Mouse (Mus musculus): Measurements from ENCODE around the gene Bbs2.
"Not testable (repeated sequence)": the region's sequence is repeated elsewhere in the genome, so short reads cannot be mapped to it uniquely, and the experiment has no call there.

Bbs2 gene

DNA sequence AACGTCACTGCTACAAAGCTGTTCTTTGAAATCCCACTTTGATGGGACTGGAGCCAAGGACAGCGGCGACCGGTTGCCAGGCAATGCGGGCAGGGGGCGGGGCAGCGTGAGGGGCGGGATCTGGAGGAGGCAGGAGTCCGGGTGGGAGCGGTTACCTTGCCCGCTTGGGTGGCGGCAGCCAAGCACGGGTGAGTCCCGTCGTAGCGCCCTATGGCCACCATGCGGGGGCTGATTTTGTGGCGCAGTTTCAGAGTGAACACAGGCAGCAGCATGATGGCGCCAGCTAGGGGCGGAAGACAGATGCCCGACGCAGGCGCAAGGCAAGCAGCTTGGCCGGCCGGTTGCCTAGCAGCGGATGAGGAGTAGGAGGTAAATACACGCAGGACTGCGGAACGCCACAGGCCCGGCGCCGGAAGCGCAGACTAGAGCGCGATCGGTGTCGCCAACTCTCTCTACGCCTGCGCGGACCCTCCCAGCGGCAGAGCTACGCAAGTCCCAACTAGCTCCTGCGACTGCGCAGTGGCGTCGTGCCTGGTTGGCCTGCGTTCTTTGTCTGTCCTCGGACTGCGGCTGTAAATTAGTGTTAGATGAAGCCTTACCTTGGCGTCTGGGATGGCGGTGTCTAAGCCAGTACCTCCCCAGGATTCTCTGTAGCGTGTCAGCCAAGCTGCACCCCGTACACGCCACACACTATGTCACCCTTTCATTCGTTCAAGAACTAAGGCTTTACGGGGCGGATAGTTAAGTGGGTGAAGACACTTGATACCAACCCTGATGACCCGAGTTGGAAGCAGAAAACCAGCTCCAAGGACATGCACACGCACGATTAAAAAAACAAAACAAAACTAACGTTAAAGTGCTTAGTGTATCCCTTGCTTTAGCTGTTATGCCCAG is at the start of gene Bbs2:
TSS of gene Bbs2 (minus strand) at position 848 of the 894 bp plus-strand sequence.
- Histone ChIP-seq H3K27me3 (ENCODE audit: control insufficient read depth, insufficient read depth, low read length, poor library complexity, severe bottlenecking) (no peaks in the 10 kb centered on the region), H3K36me3 (ENCODE audit: control insufficient read depth, insufficient read depth, low read length, poor library complexity, severe bottlenecking) (no peaks in the 10 kb centered on the region)
- peak; percentile 100 for DNase-seq (ENCODE audit: low read depth, low spot score)

DNA sequence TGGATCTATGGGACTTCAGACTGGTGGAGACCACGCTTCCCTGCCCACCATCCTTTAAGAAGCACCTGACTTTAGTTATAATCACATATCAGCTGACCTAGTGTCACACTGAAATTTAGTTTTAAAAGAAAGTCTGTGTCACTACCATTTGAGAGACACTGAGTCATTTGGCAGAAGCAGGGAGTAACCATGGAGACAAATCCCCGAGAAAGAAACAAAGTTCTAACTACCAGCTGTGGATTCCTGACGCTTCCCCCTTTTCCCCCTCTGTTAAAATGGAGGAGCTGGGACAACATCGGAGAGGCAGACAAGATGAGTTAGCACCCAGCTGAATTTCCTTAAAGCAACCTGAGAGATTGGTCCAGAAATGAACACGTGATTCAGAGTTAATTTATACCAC is 49.5 kb upstream of the Bbs2 start:
- no peaks in the 10 kb centered on the region for H3K27me3 ChIP-seq (ENCODE audit: control insufficient read depth, insufficient read depth, low read length, poor library complexity, severe bottlenecking)
- no peak for DNase-seq (ENCODE audit: low read depth, low spot score)
- no peaks in the 10 kb centered on the region for H3K36me3 ChIP-seq (ENCODE audit: control insufficient read depth, insufficient read depth, low read length, poor library complexity, severe bottlenecking)

DNA sequence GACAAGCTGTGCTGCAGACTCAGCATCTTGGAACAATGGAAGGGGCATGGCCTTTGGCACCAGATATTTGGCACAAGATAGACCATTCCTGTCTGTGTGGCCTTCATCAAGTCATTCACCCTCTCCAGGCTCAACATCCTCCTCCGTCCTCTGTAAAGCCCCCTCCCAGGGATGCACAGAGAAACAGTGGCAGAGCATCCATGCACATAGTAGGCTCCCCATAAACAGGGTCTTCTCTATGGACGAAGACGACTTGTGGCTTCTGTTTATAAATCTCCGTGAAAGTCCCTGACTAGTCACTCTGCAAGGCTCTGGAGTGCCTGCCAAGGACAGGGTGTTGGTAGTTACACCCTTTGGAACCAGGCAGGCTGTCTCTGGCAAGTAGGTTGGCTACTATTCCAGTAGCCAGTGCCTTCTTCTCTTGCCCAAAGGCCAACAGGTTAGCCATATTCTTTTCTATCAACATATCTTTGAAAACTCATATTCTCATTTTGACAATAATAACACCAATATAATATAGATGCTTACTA is 41.6 kb upstream of the Bbs2 start:
- H3K27me3 ChIP-seq (ENCODE audit: control insufficient read depth, insufficient read depth, low read length, poor library complexity, severe bottlenecking) = no peaks in the 10 kb centered on the region
- no peak for DNase-seq (ENCODE audit: low read depth, low spot score)
- no peaks in the 10 kb centered on the region for H3K36me3 ChIP-seq (ENCODE audit: control insufficient read depth, insufficient read depth, low read length, poor library complexity, severe bottlenecking)

DNA sequence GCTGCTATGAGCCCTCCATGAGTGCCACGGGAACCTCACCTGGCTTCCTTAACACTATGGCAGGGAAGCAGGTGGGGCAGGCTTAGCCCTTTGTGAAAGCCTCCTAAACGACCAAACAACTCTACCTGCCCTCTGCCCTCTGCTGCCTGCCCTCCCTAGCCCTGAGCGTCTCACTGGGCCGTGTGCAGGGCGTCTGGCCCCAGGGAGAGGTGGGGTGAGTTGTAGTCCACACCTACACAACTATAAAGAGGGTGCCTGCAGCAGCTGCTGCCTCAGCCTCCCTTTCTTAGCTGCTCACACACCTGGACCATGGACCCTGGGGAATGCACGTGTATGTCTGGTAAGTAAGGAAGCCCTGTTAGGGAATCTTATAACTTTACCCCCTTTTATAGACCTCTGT is 38.2 kb upstream of the Bbs2 start, which contains the start of gene Mt4:
TSS of gene Mt4 (plus strand) at position 265 of the 400 bp plus-strand sequence.
- DNase-seq (ENCODE audit: low read depth, low spot score) = no peak
- H3K36me3 ChIP-seq (ENCODE audit: control insufficient read depth, insufficient read depth, low read length, poor library complexity, severe bottlenecking) = no peaks in the 10 kb centered on the region
- no peaks in the 10 kb centered on the region for H3K27me3 ChIP-seq (ENCODE audit: control insufficient read depth, insufficient read depth, low read length, poor library complexity, severe bottlenecking)

DNA sequence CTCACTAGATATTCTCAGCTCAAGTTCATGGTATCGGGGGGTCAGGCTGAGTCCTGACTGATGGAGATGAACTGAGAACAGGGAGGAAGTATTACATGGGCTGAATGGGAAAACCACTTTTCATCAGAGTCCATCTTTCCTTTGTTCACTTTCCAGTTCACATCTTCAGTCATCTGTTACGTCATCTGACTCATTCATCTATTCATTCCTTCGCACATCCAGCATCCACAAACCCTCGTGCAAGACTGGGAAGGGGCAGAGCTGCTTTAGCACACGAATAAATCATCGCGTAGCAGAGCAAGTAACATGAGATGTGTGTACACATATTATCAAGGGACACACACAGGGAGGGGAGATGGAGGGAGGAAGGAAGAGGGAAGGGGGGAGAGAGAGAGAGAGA is 37.5 kb upstream of the Bbs2 start:
- no peaks in the 10 kb centered on the region for H3K36me3 ChIP-seq (ENCODE audit: control insufficient read depth, insufficient read depth, low read length, poor library complexity, severe bottlenecking)
- no peaks in the 10 kb centered on the region for H3K27me3 ChIP-seq (ENCODE audit: control insufficient read depth, insufficient read depth, low read length, poor library complexity, severe bottlenecking)
- DNase-seq (ENCODE audit: low read depth, low spot score) = no peak

DNA sequence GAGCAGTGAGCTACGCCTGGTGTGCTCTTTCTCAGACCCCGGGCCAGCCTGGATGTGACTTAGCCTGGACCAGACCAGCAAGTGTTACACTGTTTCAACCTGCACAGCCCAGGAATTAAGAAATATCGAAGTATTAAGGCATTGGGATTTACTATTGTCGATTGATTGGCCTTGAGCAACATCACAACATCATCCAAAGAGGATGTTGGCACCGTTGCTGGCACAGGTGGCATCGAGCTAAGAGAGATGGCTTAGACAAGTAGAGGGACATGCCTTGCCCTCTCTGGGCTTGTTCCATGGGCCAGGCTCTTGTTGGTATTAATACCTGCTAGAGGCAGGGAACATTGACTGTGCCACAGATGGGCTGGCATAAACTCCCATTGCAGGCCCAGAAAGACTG is 36.8 kb upstream of the Bbs2 start:
- Histone ChIP-seq H3K36me3 (ENCODE audit: control insufficient read depth, insufficient read depth, low read length, poor library complexity, severe bottlenecking) (no peaks in the 10 kb centered on the region), H3K27me3 (ENCODE audit: control insufficient read depth, insufficient read depth, low read length, poor library complexity, severe bottlenecking) (no peaks in the 10 kb centered on the region)
- no peak for DNase-seq (ENCODE audit: low read depth, low spot score)

DNA sequence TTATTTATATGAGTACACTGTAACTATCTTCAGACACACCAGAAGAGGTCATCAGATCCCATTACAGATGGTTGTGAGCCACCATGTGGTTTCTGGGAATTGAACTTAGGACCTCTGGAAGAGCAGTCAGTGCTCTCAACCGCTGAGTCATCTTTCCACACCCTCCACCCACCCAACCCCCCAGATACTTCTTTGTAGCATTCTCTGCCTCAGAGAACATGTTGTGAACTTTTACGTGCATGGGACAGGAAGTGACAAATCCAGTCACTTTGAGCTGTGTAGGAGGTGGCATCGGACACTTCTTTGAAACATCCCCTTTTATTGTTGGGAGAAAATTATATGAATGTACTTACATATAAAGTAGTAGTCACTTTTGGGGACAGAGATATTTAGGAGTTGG is 35.9 kb upstream of the Bbs2 start:
- DNase-seq (ENCODE audit: low read depth, low spot score); H3K27me3 ChIP-seq (ENCODE audit: control insufficient read depth, insufficient read depth, low read length, poor library complexity, severe bottlenecking); H3K36me3 ChIP-seq (ENCODE audit: control insufficient read depth, insufficient read depth, low read length, poor library complexity, severe bottlenecking): not testable (repeated sequence)

DNA sequence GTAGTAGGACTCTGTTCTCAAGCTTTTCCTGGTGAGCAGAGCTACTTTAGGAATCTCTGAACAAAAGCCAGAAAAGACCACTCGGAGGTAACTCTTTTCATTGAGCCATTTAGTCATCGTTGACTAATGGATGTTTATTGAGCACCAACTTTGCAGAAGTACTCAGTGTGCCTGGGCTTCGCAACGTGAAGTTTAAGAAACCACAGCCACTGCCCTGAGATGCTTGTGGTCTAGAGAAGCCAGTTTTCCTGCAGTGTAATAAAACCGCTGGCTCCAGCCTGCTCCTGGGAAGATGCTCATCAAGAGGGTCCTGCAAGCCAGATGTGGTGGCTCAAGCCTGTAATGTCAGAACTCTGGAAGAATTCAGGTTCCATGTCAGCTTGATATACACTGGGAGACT is 33.4 kb upstream of the Bbs2 start:
- H3K27me3 ChIP-seq (ENCODE audit: control insufficient read depth, insufficient read depth, low read length, poor library complexity, severe bottlenecking) = no peaks in the 10 kb centered on the region
- DNase-seq (ENCODE audit: low read depth, low spot score) = no peak
- H3K36me3 ChIP-seq (ENCODE audit: control insufficient read depth, insufficient read depth, low read length, poor library complexity, severe bottlenecking) = no peaks in the 10 kb centered on the region

DNA sequence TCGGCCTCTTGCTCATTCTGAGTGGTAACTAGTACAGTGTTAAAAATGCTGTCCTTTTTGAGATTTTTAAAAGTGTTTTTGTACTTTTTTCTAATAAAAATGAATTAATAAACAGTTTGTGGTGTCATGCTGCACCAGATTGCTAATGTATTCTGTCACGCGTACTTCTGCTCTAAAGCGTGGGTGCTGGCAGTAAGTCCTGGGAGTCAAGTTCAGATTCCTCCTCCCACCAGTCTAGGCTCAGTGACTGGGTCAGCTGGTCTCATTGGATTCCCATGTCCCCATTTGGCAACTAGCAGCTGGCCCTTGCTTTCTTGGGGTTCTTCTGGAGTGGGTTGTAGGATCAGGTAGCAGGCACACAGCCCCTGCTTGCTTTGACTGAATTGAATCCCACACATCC is 31.4 kb upstream of the Bbs2 start:
- H3K27me3 ChIP-seq (ENCODE audit: control insufficient read depth, insufficient read depth, low read length, poor library complexity, severe bottlenecking) = no peaks in the 10 kb centered on the region
- DNase-seq (ENCODE audit: low read depth, low spot score) = no peak
- no peaks in the 10 kb centered on the region for H3K36me3 ChIP-seq (ENCODE audit: control insufficient read depth, insufficient read depth, low read length, poor library complexity, severe bottlenecking)

DNA sequence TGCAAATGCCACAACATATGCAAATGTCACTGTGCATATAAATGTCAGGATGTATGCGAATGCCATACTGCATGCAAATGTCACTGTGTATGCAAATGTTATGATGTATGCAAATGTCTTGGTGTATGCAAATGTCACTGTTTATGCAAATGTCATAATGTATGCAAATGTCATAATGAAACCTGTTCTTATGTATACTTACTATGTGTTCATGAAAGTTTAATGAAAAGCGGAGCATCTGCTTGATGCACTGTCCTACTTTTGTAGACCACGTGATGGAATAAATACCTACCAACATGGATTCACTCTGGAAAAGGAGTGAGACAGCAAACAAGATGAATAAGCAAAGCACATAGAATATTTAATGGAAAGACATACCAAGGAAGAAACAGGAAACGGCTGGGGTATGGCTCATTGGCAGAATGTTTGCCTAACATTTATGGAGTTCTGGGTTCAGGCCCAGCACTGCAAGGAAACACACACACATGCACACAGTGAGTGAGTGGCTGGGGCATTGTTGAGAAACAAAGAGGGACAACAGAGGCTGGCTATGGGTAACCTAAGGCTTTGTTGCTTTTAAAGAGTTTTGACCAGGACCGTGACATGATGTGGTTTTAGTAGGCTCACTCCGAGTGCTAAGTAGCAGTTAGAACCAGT is 30.5 kb upstream of the Bbs2 start:
- H3K27me3 ChIP-seq (ENCODE audit: control insufficient read depth, insufficient read depth, low read length, poor library complexity, severe bottlenecking) = no peaks in the 10 kb centered on the region
- H3K36me3 ChIP-seq (ENCODE audit: control insufficient read depth, insufficient read depth, low read length, poor library complexity, severe bottlenecking) = no peaks in the 10 kb centered on the region
- no peak for DNase-seq (ENCODE audit: low read depth, low spot score)

DNA sequence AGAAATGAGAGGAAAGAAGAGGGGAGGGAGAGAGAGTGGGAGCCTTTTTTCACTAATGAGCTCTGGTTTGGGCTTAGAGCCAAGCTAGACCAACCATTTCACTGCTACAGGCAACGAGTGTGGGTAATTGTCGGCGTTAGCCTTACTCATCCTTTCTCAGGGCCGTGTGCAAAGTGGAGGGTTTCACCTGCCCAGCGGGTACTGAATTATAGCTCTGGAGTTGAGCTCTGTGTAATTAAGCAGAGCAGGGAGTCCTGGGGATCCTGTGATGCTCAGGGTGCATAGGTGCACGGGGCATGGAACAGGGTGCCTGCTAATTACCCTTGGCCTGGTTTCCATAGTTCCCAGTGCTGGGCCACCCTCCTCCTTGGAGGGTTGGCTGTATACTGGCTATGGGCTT is 29.0 kb upstream of the Bbs2 start:
- H3K27me3 ChIP-seq (ENCODE audit: control insufficient read depth, insufficient read depth, low read length, poor library complexity, severe bottlenecking) = no peaks in the 10 kb centered on the region
- no peaks in the 10 kb centered on the region for H3K36me3 ChIP-seq (ENCODE audit: control insufficient read depth, insufficient read depth, low read length, poor library complexity, severe bottlenecking)
- DNase-seq (ENCODE audit: low read depth, low spot score) = no peak

DNA sequence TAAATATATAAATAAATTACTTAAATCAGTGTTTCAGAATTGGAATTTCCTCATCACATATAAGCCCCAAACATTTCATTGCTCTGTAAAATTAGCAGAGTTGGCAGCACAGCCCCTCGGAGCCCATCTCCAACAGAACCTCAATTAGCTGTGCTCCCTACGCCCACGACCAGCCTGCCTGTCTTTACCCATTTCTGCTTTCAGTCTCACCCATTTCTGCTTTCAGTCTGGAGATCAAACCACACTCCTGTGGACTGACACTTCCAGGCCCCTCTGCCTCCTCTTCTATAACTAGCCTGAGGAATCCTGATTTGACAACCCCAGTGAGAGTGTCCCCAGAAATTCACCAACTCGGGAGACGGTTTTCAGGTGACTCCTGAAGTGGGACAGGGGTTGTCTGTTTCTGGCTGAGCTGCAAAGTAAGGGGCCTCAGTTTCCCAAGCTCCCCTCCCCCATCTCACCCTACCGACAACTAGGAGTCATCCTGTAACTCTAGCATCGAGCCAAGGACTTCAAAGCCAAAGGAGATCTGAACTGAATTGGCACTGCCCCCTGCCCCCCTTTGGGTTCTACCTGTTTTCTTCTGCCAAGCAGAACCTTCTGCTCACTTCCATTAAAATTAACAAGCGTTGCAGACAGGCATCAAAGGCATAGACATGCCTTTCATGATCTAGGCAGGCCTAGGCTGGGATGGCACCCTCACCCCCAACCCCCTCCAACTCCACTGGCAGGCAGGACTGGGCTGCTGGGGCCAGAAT is 24.2 kb upstream of the Bbs2 start:
- Histone ChIP-seq H3K27me3 (ENCODE audit: control insufficient read depth, insufficient read depth, low read length, poor library complexity, severe bottlenecking) (no peaks in the 10 kb centered on the region; the same call in 1 of the 2 replicates), H3K36me3 (ENCODE audit: control insufficient read depth, insufficient read depth, low read length, poor library complexity, severe bottlenecking) (no peaks in the 10 kb centered on the region)
- DNase-seq (ENCODE audit: low read depth, low spot score) = no peak

DNA sequence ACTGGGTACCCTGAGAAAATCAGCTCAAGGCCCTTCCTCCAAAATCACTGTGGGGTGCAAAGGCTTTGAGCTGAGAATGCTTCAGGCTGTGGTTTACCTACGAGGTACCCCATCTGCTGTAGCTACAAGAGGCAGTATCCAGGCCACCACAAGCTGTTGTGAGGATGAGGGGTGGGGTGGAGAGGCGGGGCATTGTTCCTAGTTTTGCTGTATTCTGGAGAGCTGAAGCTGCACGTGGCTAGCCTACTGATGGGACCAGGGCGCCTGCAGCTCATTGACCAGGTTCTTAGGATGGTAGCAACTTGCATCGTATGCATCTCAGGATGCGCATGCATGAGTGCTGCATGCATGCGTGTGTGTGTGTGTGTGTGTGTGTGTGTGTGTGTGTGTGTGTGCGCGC is 22.9 kb upstream of the Bbs2 start:
- H3K36me3 ChIP-seq (ENCODE audit: control insufficient read depth, insufficient read depth, low read length, poor library complexity, severe bottlenecking) = no peaks in the 10 kb centered on the region
- no peaks in the 10 kb centered on the region; the same call in 1 of the 2 replicates for H3K27me3 ChIP-seq (ENCODE audit: control insufficient read depth, insufficient read depth, low read length, poor library complexity, severe bottlenecking)
- no peak for DNase-seq (ENCODE audit: low read depth, low spot score)

DNA sequence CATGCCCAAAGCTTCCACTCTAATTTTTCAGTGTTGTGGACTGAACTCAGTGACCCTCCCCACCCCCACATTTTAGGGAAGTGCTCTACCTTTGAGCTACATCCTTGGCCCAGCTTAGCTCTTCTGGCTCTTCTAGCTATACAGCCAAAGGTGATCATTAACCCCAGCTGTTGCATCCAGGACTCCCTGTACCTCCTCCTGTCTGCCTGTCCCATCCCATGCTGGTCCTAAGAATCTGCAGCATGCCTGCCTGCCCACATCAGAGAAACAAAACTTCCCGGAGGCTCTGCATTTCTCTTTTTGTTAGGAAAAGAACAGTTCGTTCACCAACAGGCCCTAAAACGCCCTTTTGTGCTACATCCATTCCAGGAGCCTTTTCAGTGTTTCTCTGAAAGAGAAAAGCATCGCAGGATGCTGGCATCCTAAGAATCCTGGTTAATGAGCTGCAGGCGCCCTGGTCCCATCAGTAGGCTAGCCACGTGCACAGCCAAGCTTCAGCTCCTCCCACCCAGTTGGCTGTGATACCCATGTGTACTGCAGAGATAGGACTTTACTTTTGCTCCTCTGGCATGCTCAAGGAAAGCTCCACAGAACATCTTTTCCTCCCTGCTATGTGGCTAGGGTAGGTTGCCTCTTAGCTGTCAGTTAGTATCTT is 20.2 kb upstream of the Bbs2 start:
- DNase-seq (ENCODE audit: low read depth, low spot score) = no peak
- Histone ChIP-seq H3K36me3 (ENCODE audit: control insufficient read depth, insufficient read depth, low read length, poor library complexity, severe bottlenecking) (no peaks in the 10 kb centered on the region), H3K27me3 (ENCODE audit: control insufficient read depth, insufficient read depth, low read length, poor library complexity, severe bottlenecking) (no peaks in the 10 kb centered on the region; the same call in 1 of the 2 replicates)
